Mouse (Mus musculus): ENCODE measurements around the gene Lrrc3c. TPM values are rescaled to one million over a fixed set of nuclear protein-coding genes. Genes with fewer than 3 reads are reported as not detected.

Lrrc3c gene
- polyA plus RNA-seq, 1 experiment = not detected

GRCm38 (mm10) chr11:98582030-98582388 lies 16.1 kb upstream of the Lrrc3c start:
- TF ChIP-seq MAX (IDR thresholded peaks at IDR 0.05; ENCODE audit: low read depth) (no peak), TCF12 (IDR thresholded peaks at IDR 0.05; ENCODE audit: insufficient read depth, poor library complexity, severe bottlenecking) (no peak), USF1 (IDR thresholded peaks at IDR 0.05; ENCODE audit: low read depth) (no peak), POLR2AphosphoS2 (IDR thresholded peaks at IDR 0.05; ENCODE audit: insufficient read length, low read depth) (no peak), POLR2A (IDR thresholded peaks at IDR 0.05; ENCODE audit: insufficient read length, low read depth) (no peak), CEBPB (IDR thresholded peaks at IDR 0.05; ENCODE audit: insufficient read depth, poor library complexity, severe bottlenecking) (no peak), MYOD1 (IDR thresholded peaks at IDR 0.05; ENCODE audit: control insufficient read depth in 1 of 3, insufficient read length in 2 of 3, low read depth in 2 of 3) (no peak), SRF (IDR thresholded peaks at IDR 0.05; ENCODE audit: control insufficient read depth, insufficient read length, low read depth) (no peak), TCF3 (IDR thresholded peaks at IDR 0.05; ENCODE audit: insufficient read length, low read depth) (no peak), MYOG (IDR thresholded peaks at IDR 0.05; ENCODE audit: control insufficient read depth in 1 of 3, insufficient read depth in 1 of 3, insufficient read length in 2 of 3, low read depth in 2 of 3) (no peak), E2F4 (IDR thresholded peaks at IDR 0.05; ENCODE audit: insufficient read depth) (no peak), REST (IDR thresholded peaks at IDR 0.05; ENCODE audit: insufficient read depth, insufficient read length) (no peak)
- H3K4me3 ChIP-seq = no peak overlapping the region
- no peak overlapping the region for H3K4me2 ChIP-seq (ENCODE audit: low read depth)

DNA sequence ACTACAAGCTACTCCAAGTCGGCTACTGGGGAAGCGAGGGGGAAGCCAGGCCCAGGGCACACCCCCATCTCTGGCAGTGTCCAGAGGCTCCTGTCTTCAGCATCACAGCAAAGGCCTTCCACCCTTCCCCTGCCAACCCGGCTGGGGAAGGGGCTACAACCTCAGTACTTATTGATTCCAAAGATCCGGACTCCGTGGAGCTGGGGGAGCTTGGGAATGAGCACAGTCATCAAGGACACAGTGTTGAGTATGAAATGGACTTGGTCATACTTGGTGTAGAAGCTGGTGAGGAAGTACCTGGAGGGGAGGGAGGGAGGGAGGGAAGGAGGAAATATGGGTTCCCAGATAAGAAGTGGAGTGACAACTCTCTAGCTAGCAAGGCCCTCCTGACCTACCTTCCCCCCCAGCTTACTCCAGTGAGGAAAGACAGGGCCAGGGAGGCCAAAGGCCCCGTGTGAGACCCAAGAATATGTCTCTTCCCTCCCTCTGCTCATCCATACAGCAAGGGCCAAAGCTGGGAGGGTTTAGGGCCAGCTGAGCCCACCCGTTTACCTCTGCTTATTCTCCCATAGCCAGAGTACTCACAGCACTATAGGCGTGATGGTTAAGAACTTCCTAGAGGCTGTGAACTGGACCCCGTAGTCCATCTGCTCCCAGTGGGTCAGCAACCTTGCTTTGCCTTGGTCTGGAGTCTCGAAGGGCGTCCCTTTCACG lies 15.4 kb upstream of the Lrrc3c start:
- Histone ChIP-seq H3ac (ENCODE audit: control insufficient read depth, insufficient read length) (no peak overlapping the region), H3K79me2 (ENCODE audit: control insufficient read depth, insufficient read depth) (peaks cover 20% of the 10 kb centered on the region), H3K4me2 (ENCODE audit: low read depth) (no peak overlapping the region), H3K4me3 (no peak overlapping the region), H3K27me3 (ENCODE audit: control insufficient read depth, insufficient read depth, insufficient read length) (no peaks in the 10 kb centered on the region), H3K36me3 (ENCODE audit: control insufficient read depth, insufficient read depth) (peaks cover 7% of the 10 kb centered on the region)
- TF ChIP-seq MAX (IDR thresholded peaks at IDR 0.05; ENCODE audit: low read depth) = no peak
- TF ChIP-seq POLR2A (IDR thresholded peaks at IDR 0.05; ENCODE audit: insufficient read length, low read depth) = no peak
- no peak for TF ChIP-seq MYOD1 (IDR thresholded peaks at IDR 0.05; ENCODE audit: control insufficient read depth in 1 of 3, insufficient read length in 2 of 3, low read depth in 2 of 3)
- no peak for TF ChIP-seq SRF (IDR thresholded peaks at IDR 0.05; ENCODE audit: control insufficient read depth, insufficient read length, low read depth)
- no peak for TF ChIP-seq USF1 (IDR thresholded peaks at IDR 0.05; ENCODE audit: low read depth)
- no peak for TF ChIP-seq REST (IDR thresholded peaks at IDR 0.05; ENCODE audit: insufficient read depth, insufficient read length)
- TF ChIP-seq POLR2AphosphoS2 (IDR thresholded peaks at IDR 0.05; ENCODE audit: insufficient read length, low read depth) = no peak
- no peak for TF ChIP-seq TCF3 (IDR thresholded peaks at IDR 0.05; ENCODE audit: insufficient read length, low read depth)
- no peak for TF ChIP-seq CEBPB (IDR thresholded peaks at IDR 0.05; ENCODE audit: insufficient read depth, poor library complexity, severe bottlenecking)
- TF ChIP-seq TCF12 (IDR thresholded peaks at IDR 0.05; ENCODE audit: insufficient read depth, poor library complexity, severe bottlenecking) = no peak
- TF ChIP-seq MYOG (IDR thresholded peaks at IDR 0.05; ENCODE audit: control insufficient read depth in 1 of 3, insufficient read depth in 1 of 3, insufficient read length in 2 of 3, low read depth in 2 of 3) = no peak
- TF ChIP-seq E2F4 (IDR thresholded peaks at IDR 0.05; ENCODE audit: insufficient read depth) = no peak

More at GRCm38 (mm10) chr11:98582030-98582388, 16.1 kb upstream of the Lrrc3c start:
- no peaks in the 10 kb centered on the region for H3K27me3 ChIP-seq (ENCODE audit: control insufficient read depth, insufficient read depth, insufficient read length)
- H3K79me2 ChIP-seq (ENCODE audit: control insufficient read depth, insufficient read depth) = peaks cover 20% of the 10 kb centered on the region
- no peak overlapping the region for H3ac ChIP-seq (ENCODE audit: control insufficient read depth, insufficient read length)
- H3K36me3 ChIP-seq (ENCODE audit: control insufficient read depth, insufficient read depth) = peaks cover 7% of the 10 kb centered on the region

GRCm38 (mm10) chr11:98583265-98583552 lies 14.9 kb upstream of the Lrrc3c start:
- H3K4me3 ChIP-seq = no peak overlapping the region
- H3K79me2 ChIP-seq (ENCODE audit: control insufficient read depth, insufficient read depth) = peaks cover 20% of the 10 kb centered on the region
- peaks cover 7% of the 10 kb centered on the region for H3K36me3 ChIP-seq (ENCODE audit: control insufficient read depth, insufficient read depth)
- H3ac ChIP-seq (ENCODE audit: control insufficient read depth, insufficient read length) = no peak overlapping the region
- no peak for TF ChIP-seq TCF12 (IDR thresholded peaks at IDR 0.05; ENCODE audit: insufficient read depth, poor library complexity, severe bottlenecking)
- no peak for TF ChIP-seq CEBPB (IDR thresholded peaks at IDR 0.05; ENCODE audit: insufficient read depth, poor library complexity, severe bottlenecking)
- TF ChIP-seq REST (IDR thresholded peaks at IDR 0.05; ENCODE audit: insufficient read depth, insufficient read length) = no peak
- no peak for TF ChIP-seq POLR2A (IDR thresholded peaks at IDR 0.05; ENCODE audit: insufficient read length, low read depth)
- TF ChIP-seq POLR2AphosphoS2 (IDR thresholded peaks at IDR 0.05; ENCODE audit: insufficient read length, low read depth) = no peak
- no peak for TF ChIP-seq E2F4 (IDR thresholded peaks at IDR 0.05; ENCODE audit: insufficient read depth)
- no peak for TF ChIP-seq TCF3 (IDR thresholded peaks at IDR 0.05; ENCODE audit: insufficient read length, low read depth)
- no peak for TF ChIP-seq SRF (IDR thresholded peaks at IDR 0.05; ENCODE audit: control insufficient read depth, insufficient read length, low read depth)
- TF ChIP-seq USF1 (IDR thresholded peaks at IDR 0.05; ENCODE audit: low read depth) = no peak
- TF ChIP-seq MYOG (IDR thresholded peaks at IDR 0.05; ENCODE audit: control insufficient read depth in 1 of 3, insufficient read depth in 1 of 3, insufficient read length in 2 of 3, low read depth in 2 of 3) = no peak
- no peak for TF ChIP-seq MYOD1 (IDR thresholded peaks at IDR 0.05; ENCODE audit: control insufficient read depth in 1 of 3, insufficient read length in 2 of 3, low read depth in 2 of 3)
- TF ChIP-seq MAX (IDR thresholded peaks at IDR 0.05; ENCODE audit: low read depth) = no peak
- no peaks in the 10 kb centered on the region for H3K27me3 ChIP-seq (ENCODE audit: control insufficient read depth, insufficient read depth, insufficient read length)
- no peak overlapping the region for H3K4me2 ChIP-seq (ENCODE audit: low read depth)

DNA sequence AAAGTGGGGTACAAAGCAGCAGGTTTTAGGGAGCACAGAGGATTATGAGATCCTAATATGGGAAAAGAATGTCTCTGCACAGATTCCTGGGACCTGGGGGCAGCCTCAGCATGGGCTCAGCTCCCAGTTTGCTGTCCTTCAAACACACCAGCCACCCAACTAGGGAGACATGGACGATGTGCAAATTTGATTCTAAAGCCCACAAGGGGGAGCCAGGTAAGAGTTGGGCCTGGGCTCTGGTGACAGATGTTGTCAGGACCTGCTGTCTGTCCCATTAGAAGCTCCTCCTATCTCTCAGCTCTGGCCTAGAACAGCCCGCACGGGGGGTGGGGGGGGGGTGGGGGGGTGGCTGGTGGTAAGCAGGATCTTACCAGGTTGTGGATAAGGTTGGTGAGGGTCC lies 14.5 kb upstream of the Lrrc3c start:
- peaks cover 7% of the 10 kb centered on the region for H3K36me3 ChIP-seq (ENCODE audit: control insufficient read depth, insufficient read depth)
- H3K27me3 ChIP-seq (ENCODE audit: control insufficient read depth, insufficient read depth, insufficient read length) = no peaks in the 10 kb centered on the region
- no peak overlapping the region for H3ac ChIP-seq (ENCODE audit: control insufficient read depth, insufficient read length)
- no peak overlapping the region for H3K4me2 ChIP-seq (ENCODE audit: low read depth)
- peaks cover 20% of the 10 kb centered on the region for H3K79me2 ChIP-seq (ENCODE audit: control insufficient read depth, insufficient read depth)
- no peak overlapping the region for H3K4me3 ChIP-seq
- no peak for TF ChIP-seq REST (IDR thresholded peaks at IDR 0.05; ENCODE audit: insufficient read depth, insufficient read length)
- TF ChIP-seq MAX (IDR thresholded peaks at IDR 0.05; ENCODE audit: low read depth) = no peak
- no peak for TF ChIP-seq TCF3 (IDR thresholded peaks at IDR 0.05; ENCODE audit: insufficient read length, low read depth)
- no peak for TF ChIP-seq MYOG (IDR thresholded peaks at IDR 0.05; ENCODE audit: control insufficient read depth in 1 of 3, insufficient read depth in 1 of 3, insufficient read length in 2 of 3, low read depth in 2 of 3)
- no peak for TF ChIP-seq POLR2AphosphoS2 (IDR thresholded peaks at IDR 0.05; ENCODE audit: insufficient read length, low read depth)
